9 mouse cellular contexts compared by ENCODE assay signal in genomic region chr10:70598516-70599125, GRCm38 (mm10). TPM values are rescaled to one million over a fixed set of nuclear protein-coding genes. Genes with fewer than 3 reads are reported as not detected.
DNase-seq lines count a peak whose midpoint lies in the region; ATAC-seq lines count a peak whose summit lies in the region.
"Had no signal": no experiment of that assay in that cellular context is flagged by ENCODE, and none has a peak within 500 bp of the region (broad histone marks: within the 10 kb centered on the region; RNA-seq: fewer than 3 reads in every experiment).

No protein-coding gene starts in this region.

- WGBS in heart, embryonic 12.5 days = under 1% methylated on average over 47 of the region's 48 CpGs
- WGBS in kidney, embryonic 16.5 days = under 1% methylated on average over 45 of the region's 48 CpGs
- WGBS in liver, embryonic 11.5 days = 2% methylated on average over 43 of the region's 48 CpGs

- DNase-seq in heart, adult 8-10 months (ENCODE audit: low spot score) = no peak
- DNase-seq in brain, embryonic 18.5 days (ENCODE audit: low read depth, low spot score) = peak; percentile 24
- peak; percentile 58 to 63 for DNase-seq in frontal cortex, postnatal 36 days (ENCODE audit: low spot score in 2 of 2)
- DNase-seq in liver, embryonic 11.5 days (ENCODE audit: low spot score) = peak; percentile 58
- peak; percentile 63 for DNase-seq in retina, adult 2 months (ENCODE audit: low read depth, low spot score)
- no peak for DNase-seq in spleen, postnatal 36 days (ENCODE audit: low spot score in 2 of 2)

- H3K27me3 ChIP-seq in heart, embryonic 12.5 days (replicated peaks) = peaks cover 41% of the 10 kb centered on the region
- H3K27me3 ChIP-seq in kidney, embryonic 16.5 days (ENCODE audit: insufficient read depth, low read length) = peaks cover 22% of the 10 kb centered on the region
- H3K27me3 ChIP-seq in liver, embryonic 11.5 days (replicated peaks; ENCODE audit: control insufficient read depth, insufficient read depth, low read length) = peaks cover 24% of the 10 kb centered on the region

- H3K4me2 ChIP-seq in heart, embryonic 12.5 days = peak overlapping the region; percentile 97
- peak overlapping the region; percentile 95 for H3K4me2 ChIP-seq in kidney, embryonic 16.5 days (replicated peaks; ENCODE audit: low read depth, low read length)
- peak overlapping the region; percentile 92 for H3K4me2 ChIP-seq in liver, embryonic 11.5 days

- H3K9ac ChIP-seq in heart, embryonic 12.5 days = 0 out of 2 replicates have a peak overlapping the region, but pooled peaks have one; percentile 33
- peak overlapping the region; percentile 67 for H3K9ac ChIP-seq in kidney, embryonic 16.5 days (replicated peaks; ENCODE audit: low read length)
- H3K9ac ChIP-seq in liver, embryonic 11.5 days (ENCODE audit: low read depth, low read length) = no peak overlapping the region

- peak overlapping the region; percentile 78 for H3K4me3 ChIP-seq in heart, embryonic 12.5 days
- H3K4me3 ChIP-seq in kidney, embryonic 16.5 days (ENCODE audit: low read length) = peak overlapping the region; percentile 70
- peak overlapping the region; percentile 65 for H3K4me3 ChIP-seq in liver, embryonic 11.5 days (ENCODE audit: low read depth, low read length)

- H3K9me3 ChIP-seq in heart, embryonic 12.5 days (replicated peaks) = no peaks in the 10 kb centered on the region
- no peaks in the 10 kb centered on the region for H3K9me3 ChIP-seq in kidney, embryonic 16.5 days (ENCODE audit: low read length)
- no peaks in the 10 kb centered on the region for H3K9me3 ChIP-seq in liver, embryonic 11.5 days (ENCODE audit: control insufficient read depth, low read length)

- peak; percentile 36; the same call in 1 of the 2 replicates for ATAC-seq in heart, embryonic 12.5 days (ENCODE audit: insufficient number of reproducible peaks, low FRiP score)
- peak; percentile 71 for ATAC-seq in kidney, embryonic 16.5 days (ENCODE audit: low FRiP score, low TSS enrichment)
- ATAC-seq in liver, embryonic 11.5 days (replicated peaks; ENCODE audit: low FRiP score) = peak; percentile 49

- H3K4me1 ChIP-seq in heart, embryonic 12.5 days (replicated peaks) = peaks cover 12% of the 10 kb centered on the region
- H3K4me1 ChIP-seq in kidney, embryonic 16.5 days (ENCODE audit: insufficient read depth, low read length) = peaks cover 12% of the 10 kb centered on the region; the same call in 1 of the 2 replicates
- peaks cover 3% of the 10 kb centered on the region; the same call in 1 of the 2 replicates for H3K4me1 ChIP-seq in liver, embryonic 11.5 days (replicated peaks; ENCODE audit: control insufficient read depth, insufficient read depth, low read length)

- no peak overlapping the region for H3K27ac ChIP-seq in heart, embryonic 12.5 days (ENCODE audit: poor library complexity, severe bottlenecking)
- no peak overlapping the region for H3K27ac ChIP-seq in kidney, embryonic 16.5 days (ENCODE audit: low read length)
- H3K27ac ChIP-seq in liver, embryonic 11.5 days (ENCODE audit: low read depth, low read length) = no peak overlapping the region
- H3K27ac ChIP-seq: macrophage had no signal

- H3K36me3 ChIP-seq in heart, embryonic 12.5 days = no peaks in the 10 kb centered on the region
- H3K36me3 ChIP-seq in kidney, embryonic 16.5 days (ENCODE audit: insufficient read depth, low read length) = no peaks in the 10 kb centered on the region
- no peaks in the 10 kb centered on the region for H3K36me3 ChIP-seq in liver, embryonic 11.5 days (ENCODE audit: control insufficient read depth, insufficient read depth, low read length)

RNA-seq across cellular contexts. Expression of gene Phyhipl, which starts 57.1 kb away (rescaled TPM):
- polyA plus RNA-seq in heart, embryonic 12.5 days (2016; fragmentation: Nextera tagmentation; extraction: Ambion mirVana) = 2.1 and 2.4 TPM in 2 replicates
- total RNA-seq in heart, adult 8-10 months (2022) = not detected
- polyA plus RNA-seq in kidney, embryonic 16.5 days (2015; fragmentation: Nextera tagmentation; extraction: Ambion mirVana) = 26.5 and 26.9 TPM in 2 replicates
- polyA plus RNA-seq in liver, embryonic 11.5 days (2014; fragmentation: Nextera tagmentation; extraction: Ambion mirVana) = 1.3 and 1.4 TPM in 2 replicates
- polyA plus RNA-seq: macrophage had no signal

Comparison
In these comparisons a context has a peak if more than half of its experiments do, and no peak if none do; other contexts are left out.
1. DNase-seq: peak in brain, embryonic 18.5 days (single experiment), frontal cortex, postnatal 36 days (2 of 2), liver, embryonic 11.5 days (single experiment) and retina, adult 2 months (single experiment); none in heart, adult 8-10 months (single experiment) and spleen, postnatal 36 days (0 of 2).
2. Peak in every context shown above with its lines, with median percentiles within 50 percentile points of each other: ATAC-seq, H3K4me2 ChIP-seq and H3K4me3 ChIP-seq.